Mouse (Mus musculus) liver, embryonic 14.5 days (tissue): ENCODE measurements around the gene Cfap299. TPM values are rescaled to one million over a fixed set of nuclear protein-coding genes. Genes with fewer than 3 reads are reported as not detected.

ENCODE experiments used
- ATAC-seq: fragments of 200-750 bp; cut with Nextera tagmentation; 2 replicates; pipeline ENCODE4 v1.8.0; 2017; ENCODE audit warnings: moderate number of reproducible peaks, mild to moderate bottlenecking, moderate library complexity; ENCODE audit not compliant: insufficient read depth
- DNase-seq, 3 experiments: peaks; one replicate each; pipeline ENCODE4 v3.0.0-alpha.2; 2012 to 2013; ENCODE audit warnings: low read depth in 3 of 3, low spot score in 3 of 3
- H3K27ac ChIP-seq: fragments of 300-500 bp; sonication (generic); 2 replicates; pipeline ENCODE4 v1.5.1; 2014; ENCODE audit warnings: moderate library complexity, mild to moderate bottlenecking, control low read depth, inconsistent platforms
- H3K27me3 ChIP-seq: fragments of 300-500 bp; sonication (generic); 2 replicates; pipeline ENCODE4 v1.6.1; 2014; ENCODE audit warnings: mild to moderate bottlenecking, low read length, moderate library complexity; ENCODE audit not compliant: control insufficient read depth, insufficient read depth
- H3K36me3 ChIP-seq: fragments of 300-500 bp; sonication (generic); replicated peaks from 2 replicates; pipeline ENCODE4 v1.6.1; 2014; ENCODE audit warnings: low read depth; ENCODE audit not compliant: control insufficient read depth, insufficient read depth
- H3K4me1 ChIP-seq, 2 experiments: fragments of 200-500 bp in 1 of 2; fragments of 300-500 bp in 1 of 2; sonication (generic) in 1 of 2; replicated peaks; 2 replicates each; pipeline ENCODE4 v1.6.1; 2012 to 2014; ENCODE audit warnings: antibody characterized with exemption in 1 of 2, inconsistent platforms in 1 of 2, low read length in 1 of 2; ENCODE audit not compliant: control insufficient read depth in 2 of 2, insufficient read depth in 2 of 2
- H3K4me2 ChIP-seq: fragments of 300-500 bp; sonication (generic); 2 replicates; pipeline ENCODE4 v1.6.1; 2014; ENCODE audit warnings: low read depth, mild to moderate bottlenecking, control low read depth, moderate library complexity
- H3K4me3 ChIP-seq, 2 experiments: fragments of 200-500 bp in 1 of 2; fragments of 300-500 bp in 1 of 2; sonication (generic) in 1 of 2; 2 replicates each; pipeline ENCODE4 v1.5.1; 2012 to 2014; ENCODE audit warnings: low read depth in 2 of 2, low read length in 2 of 2, mild to moderate bottlenecking in 2 of 2, control low read depth in 1 of 2, inconsistent platforms in 1 of 2, moderate library complexity in 1 of 2; ENCODE audit not compliant: insufficient read depth in 1 of 2
- H3K9ac ChIP-seq: fragments of 300-500 bp; sonication (generic); replicated peaks from 2 replicates; pipeline ENCODE4 v1.6.1; 2014; ENCODE audit warnings: mild to moderate bottlenecking, control low read depth, moderate library complexity
- H3K9me3 ChIP-seq: fragments of 300-500 bp; sonication (generic); 2 replicates; pipeline ENCODE4 v1.6.1; 2016; ENCODE audit warnings: low read length, mixed read lengths; ENCODE audit not compliant: control insufficient read depth
- CTCF ChIP-seq: IDR thresholded peaks from 2 replicates; pipeline ENCODE4 v1.5.1; 2016; ENCODE audit warnings: antibody characterized with exemption, low read depth, control low read depth
- EP300 ChIP-seq: IDR thresholded peaks from 2 replicates; pipeline ENCODE4 v1.6.1; 2016; ENCODE audit warnings: antibody characterized with exemption, low read depth
- WGBS: fragments of 180-500 bp; shearing (Covaris S2); extraction: QIAGEN DNeasy Blood & Tissue Kit; methylation state at CpG from one replicate; pipeline ENCODE4 v1.1.7; 2014; ENCODE audit not compliant: insufficient replicate concordance; 5-methylcytosine and 5-hydroxymethylcytosine counted together
- polyA plus RNA-seq, 2 experiments: library from polyadenylated mRNA; depleted of rRNA in 1 of 2; stranded (reverse) in 1 of 2; unstranded in 1 of 2; fragments of >200 nt; fragmentation: Nextera tagmentation in 1 of 2; extraction: Ambion mirVana in 1 of 2; gene quantifications; 2 replicates each; pipeline versions ENCODE4 v1.2.1 to v1.2.3; 2012 to 2014

The Cfap299 gene
- polyA plus RNA-seq, 2 experiments: not detected

- no peaks in the 10 kb centered on the region for H3K27me3 ChIP-seq
- H3K36me3 ChIP-seq: no peaks in the 10 kb centered on the region
- no peak for DNase-seq
- H3K9me3 ChIP-seq: no peaks in the 10 kb centered on the region
- H3K4me1 ChIP-seq: no peaks in the 10 kb centered on the region
- no peak overlapping the region for H3K9ac ChIP-seq
- H3K4me3 ChIP-seq: no peak overlapping the region
- no peak overlapping the region for H3K27ac ChIP-seq
- TF ChIP-seq CTCF: no peak
- TF ChIP-seq EP300: no peak
- ATAC-seq: no peak
- H3K4me2 ChIP-seq: no peak overlapping the region
- 47% methylated on average over 1 of the region's 1 CpGs for WGBS
Measured at GRCm38 (mm10) chr5:98402165-98402564, 73.1 kb downstream of the Cfap299 start.

GRCm38 (mm10) chr5:98410060-98410459, 81.0 kb downstream of the Cfap299 start:
- 48% methylated on average over 2 of the region's 2 CpGs for WGBS
- H3K27ac ChIP-seq: no peak overlapping the region
- ATAC-seq (no peak), DNase-seq (no peak)
- TF ChIP-seq CTCF: peak; percentile 44
- no peak for TF ChIP-seq EP300
- no peaks in the 10 kb centered on the region for H3K27me3 ChIP-seq
- no peak overlapping the region for H3K4me3 ChIP-seq
- H3K9me3 ChIP-seq: no peaks in the 10 kb centered on the region
- H3K4me2 ChIP-seq: no peak overlapping the region
- no peaks in the 10 kb centered on the region for H3K4me1 ChIP-seq
- no peak overlapping the region for H3K9ac ChIP-seq
- H3K36me3 ChIP-seq: no peaks in the 10 kb centered on the region

GRCm38 (mm10) chr5:98416385-98417145, 87.5 kb downstream of the Cfap299 start:
- no peak for TF ChIP-seq CTCF
- no peak for TF ChIP-seq EP300
- H3K4me3 ChIP-seq: no peak overlapping the region
- ATAC-seq: no peak

GRCm38 (mm10) chr5:98424965-98425364, 95.9 kb downstream of the Cfap299 start:
- Histone ChIP-seq H3K4me3 (no peak overlapping the region), H3K36me3 (no peaks in the 10 kb centered on the region), H3K9ac (no peak overlapping the region), H3K27ac (no peak overlapping the region), H3K9me3 (no peaks in the 10 kb centered on the region), H3K4me1 (no peaks in the 10 kb centered on the region), H3K27me3 (no peaks in the 10 kb centered on the region), H3K4me2 (no peak overlapping the region)
- WGBS: 83% methylated on average over 1 of the region's 1 CpGs
- no peak for DNase-seq
- no peak for TF ChIP-seq CTCF
- no peak for TF ChIP-seq EP300
- no peak for ATAC-seq

More at GRCm38 (mm10) chr5:98416385-98417145, 87.5 kb downstream of the Cfap299 start:
- no peaks in the 10 kb centered on the region for H3K9me3 ChIP-seq
- no peak overlapping the region for H3K9ac ChIP-seq
- no peak overlapping the region for H3K4me2 ChIP-seq
- H3K36me3 ChIP-seq: no peaks in the 10 kb centered on the region
- no peak overlapping the region for H3K27ac ChIP-seq
- no peaks in the 10 kb centered on the region for H3K27me3 ChIP-seq
- DNase-seq: no peak
- WGBS: 68% methylated on average over 9 of the region's 9 CpGs
- no peaks in the 10 kb centered on the region for H3K4me1 ChIP-seq

GRCm38 (mm10) chr5:98426112-98426511, 97.0 kb downstream of the Cfap299 start:
- Histone ChIP-seq H3K4me2 (no peak overlapping the region), H3K4me1 (no peaks in the 10 kb centered on the region), H3K27ac (no peak overlapping the region), H3K4me3 (no peak overlapping the region), H3K27me3 (no peaks in the 10 kb centered on the region), H3K9me3 (no peaks in the 10 kb centered on the region), H3K9ac (no peak overlapping the region), H3K36me3 (no peaks in the 10 kb centered on the region)
- no peak for TF ChIP-seq EP300
- TF ChIP-seq CTCF: no peak
- WGBS: 41% methylated on average over 5 of the region's 5 CpGs
- ATAC-seq (no peak), DNase-seq (no peak)
